Mouse (Mus musculus): ENCODE results near the gene Acaa1a. TPM values are rescaled to one million over a fixed set of nuclear protein-coding genes. Genes with fewer than 3 reads are reported as not detected.

Gene Acaa1a
- 10 to 100 TPM; 35.9 to 42.5 (median 39.9) TPM for total RNA-seq (2022)

- peak; percentile 54 to 65 for DNase-seq (ENCODE audit: low spot score in 2 of 2)
Measured at GRCm38 (mm10) chr9:119339558-119340211, at the start of gene Acaa1a. TSS of gene Acaa1a (plus strand) at chr9:119339676.

- no peak for DNase-seq (ENCODE audit: low spot score in 2 of 2)
Measured at GRCm38 (mm10) chr9:119290791-119291190, 48.7 kb upstream of the Acaa1a start.

DNA sequence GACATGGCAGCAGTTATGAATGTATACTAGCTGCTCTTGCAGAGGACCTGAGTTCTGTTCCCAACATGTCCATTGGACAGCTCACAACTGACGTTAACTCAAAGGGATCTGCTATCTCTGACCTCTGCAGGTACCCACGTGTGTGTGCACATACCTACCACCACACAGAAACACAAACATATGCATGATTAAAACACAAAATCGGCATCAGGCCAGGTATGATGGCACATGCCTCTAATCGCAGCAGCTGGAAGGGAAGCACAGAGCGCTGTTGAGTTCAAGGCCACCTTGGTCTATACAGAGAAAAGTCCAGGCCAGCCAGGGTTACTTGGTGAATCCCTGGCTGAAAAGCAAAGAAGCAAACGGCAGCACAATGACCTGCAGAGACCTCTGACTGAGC lies 41.8 kb upstream of the Acaa1a start:
- DNase-seq (ENCODE audit: low spot score in 2 of 2) = no peak

DNA sequence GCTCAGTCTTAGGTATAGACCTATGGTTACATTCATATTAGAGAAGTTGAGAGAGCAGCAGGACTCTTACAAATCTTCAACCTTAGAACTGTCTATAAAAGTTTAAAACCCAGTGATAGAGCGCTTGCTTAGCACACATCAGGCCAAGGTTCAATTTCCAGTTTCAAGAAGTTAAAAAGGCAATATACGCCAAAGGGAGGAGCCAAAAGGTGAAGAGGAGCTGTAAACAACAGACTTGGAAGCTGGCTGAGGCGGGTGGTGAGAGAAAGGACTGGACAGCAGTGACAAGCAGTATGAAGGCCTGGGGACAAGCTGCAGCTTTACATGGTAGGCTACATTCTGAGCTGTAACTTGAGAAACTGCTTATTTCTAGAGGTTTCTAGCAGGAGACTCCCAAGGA lies 40.9 kb upstream of the Acaa1a start:
- DNase-seq (ENCODE audit: low spot score in 2 of 2) = no peak

DNA sequence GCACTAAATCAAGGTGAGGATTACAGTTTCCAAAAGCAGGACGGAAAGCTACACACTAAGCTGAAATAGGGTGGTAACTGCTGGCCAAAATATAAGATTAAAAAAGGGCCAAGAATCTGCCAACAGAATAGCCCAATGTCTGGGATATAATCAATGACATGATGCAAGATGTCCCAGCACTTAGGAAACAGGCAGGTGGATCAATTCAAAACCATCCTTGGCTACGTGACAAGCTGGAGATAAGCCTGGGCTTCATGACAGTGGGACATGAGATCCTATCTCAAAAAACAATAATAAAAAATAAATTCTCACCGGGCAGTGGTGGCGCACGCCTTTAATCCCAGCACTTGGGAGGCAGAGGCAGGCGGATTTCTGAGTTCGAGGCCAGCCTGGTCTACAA lies 33.6 kb upstream of the Acaa1a start:
- DNase-seq (ENCODE audit: low spot score in 2 of 2) = no peak

GRCm38 (mm10) chr9:119309067-119309466 lies 30.4 kb upstream of the Acaa1a start:
- DNase-seq (ENCODE audit: low spot score in 2 of 2) = no peak

- no peak for DNase-seq (ENCODE audit: low spot score in 2 of 2)
Measured at GRCm38 (mm10) chr9:119313096-119313495, 26.4 kb upstream of the Acaa1a start.

- no peak for DNase-seq (ENCODE audit: low spot score in 2 of 2)
Measured at GRCm38 (mm10) chr9:119318891-119319290, 20.6 kb upstream of the Acaa1a start.

DNA sequence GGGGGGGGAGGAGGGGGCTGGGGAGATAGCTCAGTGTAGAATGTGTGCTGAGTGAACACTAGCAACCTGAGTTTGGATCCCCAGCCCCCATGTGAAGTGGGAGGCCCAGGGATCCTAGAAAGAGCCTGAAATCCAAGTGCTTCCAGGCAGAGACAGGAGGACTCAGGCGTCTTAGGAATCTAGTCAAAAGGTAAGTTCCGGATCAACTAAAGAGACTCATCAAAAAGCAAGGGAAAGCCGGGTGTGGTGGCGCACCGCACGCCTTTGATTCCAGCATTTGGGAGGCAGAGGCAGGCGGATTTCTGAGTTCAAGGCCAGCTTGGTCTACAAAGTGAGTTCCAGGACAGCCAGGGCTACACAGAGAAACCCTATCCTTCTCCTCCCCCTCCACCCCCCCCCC lies 19.0 kb upstream of the Acaa1a start:
- no peak for DNase-seq (ENCODE audit: low spot score in 2 of 2)

GRCm38 (mm10) chr9:119320946-119321345 lies 18.5 kb upstream of the Acaa1a start:
- DNase-seq (ENCODE audit: low spot score in 2 of 2) = no peak

GRCm38 (mm10) chr9:119321392-119322229 lies 17.9 kb upstream of the Acaa1a start:
- DNase-seq (ENCODE audit: low spot score in 2 of 2) = peak in 1 of 2 experiments; percentile 68

- peak; percentile 99 for DNase-seq (ENCODE audit: low spot score in 2 of 2)
Measured at GRCm38 (mm10) chr9:119322289-119323259, 16.9 kb upstream of the Acaa1a start, which contains the start of gene Oxsr1. TSS of gene Oxsr1 (minus strand) at chr9:119322427.

- no peak for DNase-seq (ENCODE audit: low spot score in 2 of 2)
Measured at GRCm38 (mm10) chr9:119323260-119323645, 16.2 kb upstream of the Acaa1a start.

DNA sequence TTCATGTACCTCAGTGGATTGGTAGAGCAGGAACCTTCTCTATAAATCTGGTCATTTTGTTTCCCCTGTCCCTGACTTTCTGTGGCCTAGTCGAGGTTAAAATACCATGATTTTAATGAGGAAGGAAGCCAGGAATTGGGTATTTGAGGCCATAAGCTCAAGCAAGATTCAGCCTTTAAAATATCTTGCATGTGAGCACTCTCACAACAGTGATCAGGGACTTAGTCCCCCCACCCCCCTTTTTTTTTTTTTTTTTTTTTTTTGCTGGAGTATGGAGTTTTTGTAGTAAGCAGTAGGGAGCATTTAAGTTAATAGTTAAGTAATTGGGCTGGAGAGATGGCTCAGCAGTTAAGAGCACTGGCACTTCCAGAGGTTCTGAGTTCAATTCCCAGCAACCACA lies 15.3 kb upstream of the Acaa1a start:
- DNase-seq (ENCODE audit: low spot score in 2 of 2) = no peak

DNA sequence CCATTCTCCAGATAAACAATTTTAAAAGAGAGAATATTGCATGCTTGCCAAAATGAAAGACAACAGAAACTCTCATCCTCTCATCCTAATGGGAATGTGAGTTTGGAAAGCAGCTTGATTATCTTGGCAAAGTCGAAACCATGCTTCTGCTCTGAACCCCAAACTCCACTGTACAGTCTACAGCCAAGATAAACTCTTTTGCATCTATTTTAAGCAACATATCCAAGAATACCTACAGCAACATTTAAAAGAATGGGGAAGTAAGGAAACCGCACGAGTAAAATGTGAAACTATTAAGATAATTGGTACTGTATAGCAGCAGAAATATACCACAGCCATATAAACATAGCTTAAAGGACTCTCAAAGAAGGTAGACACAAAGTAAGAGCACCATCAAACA lies 11.0 kb upstream of the Acaa1a start:
- no peak for DNase-seq (ENCODE audit: low spot score in 2 of 2)

GRCm38 (mm10) chr9:119330186-119330963 lies 9.1 kb upstream of the Acaa1a start:
- no peak for DNase-seq (ENCODE audit: low spot score in 2 of 2)

- DNase-seq (ENCODE audit: low spot score in 2 of 2) = peak; percentile 58 to 62
Measured at GRCm38 (mm10) chr9:119334324-119334723, 5.2 kb upstream of the Acaa1a start.

DNA sequence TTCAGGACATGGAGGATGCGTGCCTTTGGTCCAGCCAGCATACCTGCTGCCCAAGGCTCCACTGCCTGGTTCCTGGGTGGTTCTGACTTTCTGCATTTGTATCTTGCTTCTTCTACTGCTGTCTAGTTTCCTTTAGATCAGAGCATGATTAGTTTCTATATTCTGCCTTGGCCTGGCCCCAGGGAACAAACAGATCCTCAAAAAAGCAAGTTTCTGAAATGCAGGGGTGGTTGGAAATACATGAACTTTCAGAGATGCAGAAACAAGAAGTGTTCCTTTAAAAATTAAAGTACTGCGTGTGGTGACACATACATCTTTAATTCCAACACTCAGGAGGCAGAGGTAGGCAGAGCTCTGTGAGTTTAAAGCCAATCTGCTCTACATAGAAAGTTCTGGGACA lies 4.6 kb upstream of the Acaa1a start:
- no peak for DNase-seq (ENCODE audit: low spot score in 2 of 2)

DNA sequence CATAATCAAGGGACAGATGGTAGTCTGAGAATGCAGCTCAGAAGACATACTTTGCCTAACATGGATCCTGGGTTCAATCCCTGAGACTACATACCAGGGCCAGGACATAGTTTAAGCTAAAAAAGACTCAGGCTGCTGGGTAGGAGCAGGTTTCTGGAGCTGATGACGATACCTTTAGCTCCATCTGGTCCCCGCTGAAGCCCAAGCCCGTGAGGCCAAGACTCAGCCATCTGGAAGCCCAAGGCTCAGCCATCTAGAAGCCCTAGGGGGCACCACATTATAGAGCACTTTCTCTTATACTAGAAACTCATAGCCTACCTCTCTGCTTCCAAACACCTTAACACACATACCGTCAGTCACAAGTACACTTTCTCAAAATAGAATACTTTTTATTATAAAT lies 3.9 kb upstream of the Acaa1a start:
- no peak for DNase-seq (ENCODE audit: low spot score in 2 of 2)

GRCm38 (mm10) chr9:119337842-119338241 lies 1.6 kb upstream of the Acaa1a start:
- no peak for DNase-seq (ENCODE audit: low spot score in 2 of 2)

DNA sequence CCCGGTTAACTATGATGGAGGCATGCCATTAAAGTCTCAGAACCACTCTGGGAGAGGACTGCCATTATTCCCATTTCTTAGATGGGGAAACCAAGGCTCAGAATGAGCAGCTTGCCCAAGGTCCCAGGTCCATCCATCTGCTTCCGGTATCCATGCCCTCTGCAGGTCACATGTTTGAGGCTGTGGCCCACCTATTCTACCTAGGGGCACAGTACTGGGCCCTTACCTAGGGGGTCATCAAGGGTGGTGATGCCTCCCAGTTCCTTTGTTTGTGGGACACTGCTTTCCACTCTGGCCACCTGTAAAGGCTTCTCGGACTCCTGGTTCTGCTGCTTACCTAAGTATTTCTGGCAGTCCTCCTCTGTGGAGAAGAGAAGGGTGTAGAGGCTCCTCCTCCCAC lies 1.1 kb upstream of the Acaa1a start:
- no peak for DNase-seq (ENCODE audit: low spot score in 2 of 2)

Measured in gastrocnemius, adult 8-10 months (tissue).